Mouse (Mus musculus) brain, adult 2 months (tissue): ENCODE data around the gene Bfsp2.
"Not testable (repeated sequence)": the region's sequence is repeated elsewhere in the genome, so short reads cannot be mapped to it uniquely, and the experiment has no call there.

ENCODE experiments used
- DNase-seq: peaks from one replicate; pipeline ENCODE4 v3.0.0; 2011; ENCODE audit warnings: low read depth, low spot score

Gene Bfsp2

GRCm38 (mm10) chr9:103430431-103431220 lies 49.6 kb downstream of the Bfsp2 start:
- DNase-seq = no peak

GRCm38 (mm10) chr9:103426425-103426824 lies 53.8 kb downstream of the Bfsp2 start:
- peak; percentile 37 for DNase-seq

GRCm38 (mm10) chr9:103424869-103425268 lies 55.4 kb downstream of the Bfsp2 start:
- DNase-seq = no peak

- DNase-seq = no peak
Measured at GRCm38 (mm10) chr9:103423951-103424350, 56.3 kb downstream of the Bfsp2 start.

- DNase-seq = peak; percentile 50
Measured at GRCm38 (mm10) chr9:103423384-103423783, 56.8 kb downstream of the Bfsp2 start.

- DNase-seq = peak; percentile 61
Measured at GRCm38 (mm10) chr9:103422847-103423246, 57.4 kb downstream of the Bfsp2 start.

GRCm38 (mm10) chr9:103420844-103421243 lies 59.4 kb downstream of the Bfsp2 start:
- peak; percentile 22 for DNase-seq

- no peak for DNase-seq
Measured at GRCm38 (mm10) chr9:103418786-103419185, 61.4 kb downstream of the Bfsp2 start.

- not testable (repeated sequence) for DNase-seq
Measured at GRCm38 (mm10) chr9:103418267-103418666, 62.0 kb downstream of the Bfsp2 start.

GRCm38 (mm10) chr9:103413457-103413856 lies 66.8 kb downstream of the Bfsp2 start:
- no peak for DNase-seq

- peak; percentile 39 for DNase-seq
Measured at GRCm38 (mm10) chr9:103409119-103409518, 71.1 kb downstream of the Bfsp2 start.

- no peak for DNase-seq
Measured at GRCm38 (mm10) chr9:103408136-103408777, 72.0 kb downstream of the Bfsp2 start.

GRCm38 (mm10) chr9:103403331-103403973 lies 76.8 kb downstream of the Bfsp2 start:
- no peak for DNase-seq

GRCm38 (mm10) chr9:103398509-103399157 lies 81.6 kb downstream of the Bfsp2 start:
- peak; percentile 63 for DNase-seq

GRCm38 (mm10) chr9:103393256-103393655 lies 87.0 kb downstream of the Bfsp2 start:
- no peak for DNase-seq

GRCm38 (mm10) chr9:103391796-103392372 lies 88.3 kb downstream of the Bfsp2 start:
- DNase-seq = no peak

- DNase-seq = no peak
Measured at GRCm38 (mm10) chr9:103389261-103389660, 91.0 kb downstream of the Bfsp2 start.

- no peak for DNase-seq
Measured at GRCm38 (mm10) chr9:103387011-103387653, 93.1 kb downstream of the Bfsp2 start.

- DNase-seq = no peak
Measured at GRCm38 (mm10) chr9:103386573-103386972, 93.6 kb downstream of the Bfsp2 start.

- DNase-seq = no peak
Measured at GRCm38 (mm10) chr9:103385600-103385999, 94.6 kb downstream of the Bfsp2 start.

- no peak for DNase-seq
Measured at GRCm38 (mm10) chr9:103384141-103384796, 96.0 kb downstream of the Bfsp2 start.
